Mouse (Mus musculus) E14TG2a.4 (cell line): ENCODE results near the gene Apobec3.

ENCODE experiments used
- CTCF ChIP-seq: conservative IDR thresholded peaks from 2 replicates; pipeline ENCODE4 v1.5.1; 2014; ENCODE audit warnings: low read length
- NANOG ChIP-seq: IDR thresholded peaks from 2 replicates; pipeline ENCODE4 v1.6.1; 2014; ENCODE audit warnings: borderline replicate concordance, low read length, mixed read lengths
- POU5F1 ChIP-seq: IDR thresholded peaks from 2 replicates; pipeline ENCODE4 v1.6.1; 2014; ENCODE audit warnings: low read length, borderline replicate concordance

- no peak for TF ChIP-seq CTCF
- no peak for TF ChIP-seq NANOG
- TF ChIP-seq POU5F1: no peak
These were observed 718 bp downstream of the Apobec3 start for GRCm38 (mm10) chr15:79892213-79892541.
